Mouse (Mus musculus) heart, embryonic 14.5 days (tissue): Measurements from ENCODE around the gene Kcnj9. TPM values are rescaled to one million over a fixed set of nuclear protein-coding genes. Genes with fewer than 3 reads are reported as not detected.

Experiments
- ATAC-seq: fragments of 200-750 bp; cut with Nextera tagmentation; 2 replicates; pipeline ENCODE4 v1.8.0; 2017; ENCODE audit warnings: low read depth, moderate TSS enrichment; ENCODE audit not compliant: insufficient number of reproducible peaks, insufficient read depth, low FRiP score
- H3K27ac ChIP-seq, 2 experiments: fragments of 200-500 bp in 1 of 2; fragments of 300-500 bp in 1 of 2; sonication (generic) in 1 of 2; replicated peaks in 1 of 2; 2 replicates each; pipeline ENCODE4 v1.5.1; 2012 to 2014; ENCODE audit warnings: low read depth in 2 of 2, low read length in 2 of 2, control low read depth in 1 of 2, mild to moderate bottlenecking in 1 of 2, mixed read lengths in 1 of 2; ENCODE audit not compliant: control insufficient read depth in 1 of 2, insufficient read depth in 1 of 2
- H3K27me3 ChIP-seq: fragments of 300-500 bp; sonication (generic); 2 replicates; pipeline ENCODE4 v1.6.1; 2014; ENCODE audit warnings: mild to moderate bottlenecking, low read length, control low read depth; ENCODE audit not compliant: control insufficient read depth, insufficient read depth
- H3K36me3 ChIP-seq: fragments of 300-500 bp; sonication (generic); 2 replicates; pipeline ENCODE4 v1.6.1; 2014; ENCODE audit warnings: mild to moderate bottlenecking, control low read depth, low read length, mixed read lengths; ENCODE audit not compliant: control insufficient read depth, insufficient read depth
- H3K4me1 ChIP-seq, 2 experiments: fragments of 200-500 bp in 1 of 2; fragments of 300-500 bp in 1 of 2; sonication (generic) in 1 of 2; 2 replicates each; pipeline ENCODE4 v1.6.1; 2012 to 2014; ENCODE audit warnings: low read length in 2 of 2, control low read depth in 1 of 2, mixed read lengths in 1 of 2; ENCODE audit not compliant: control insufficient read depth in 2 of 2, insufficient read depth in 2 of 2
- H3K4me2 ChIP-seq: fragments of 300-500 bp; sonication (generic); 2 replicates; pipeline ENCODE4 v1.6.1; 2014; ENCODE audit warnings: mild to moderate bottlenecking, low read length
- H3K4me3 ChIP-seq, 2 experiments: fragments of 200-500 bp in 1 of 2; fragments of 300-500 bp in 1 of 2; sonication (generic) in 1 of 2; 2 replicates each; pipeline ENCODE4 v1.5.1; 2012 to 2014; ENCODE audit warnings: low read length in 2 of 2, mild to moderate bottlenecking in 2 of 2, control low read depth in 1 of 2, low read depth in 1 of 2, moderate library complexity in 1 of 2; ENCODE audit not compliant: control insufficient read depth in 1 of 2, insufficient read depth in 1 of 2
- H3K9ac ChIP-seq: fragments of 300-500 bp; sonication (generic); 2 replicates; pipeline ENCODE4 v1.6.1; 2014; ENCODE audit warnings: mild to moderate bottlenecking, low read length
- H3K9me3 ChIP-seq: fragments of 300-500 bp; sonication (generic); 2 replicates; pipeline ENCODE4 v1.6.1; 2016; ENCODE audit warnings: low read length, control low read depth; ENCODE audit not compliant: control insufficient read depth
- WGBS: fragments of 180-500 bp; shearing (Covaris S2); extraction: QIAGEN DNeasy Blood & Tissue Kit; methylation state at CpG from one replicate; pipeline ENCODE4 v1.1.7; 2014; 5-methylcytosine and 5-hydroxymethylcytosine counted together
- polyA plus RNA-seq: library from polyadenylated mRNA; unstranded; fragments of >200 nt; fragmentation: Nextera tagmentation; extraction: Ambion mirVana; gene quantifications from 2 replicates; pipeline ENCODE4 v1.2.1, GENCODE M21; 2014

Kcnj9 gene
- polyA plus RNA-seq, 1 experiment from 2014 or later = not detected

- Histone ChIP-seq H3K36me3 (peaks cover 85% of the 10 kb centered on the region), H3K9ac (no peak overlapping the region), H3K27me3 (no peaks in the 10 kb centered on the region), H3K4me1 (no peaks in the 10 kb centered on the region), H3K27ac (no peak overlapping the region), H3K4me2 (no peak overlapping the region), H3K4me3 (no peak overlapping the region), H3K9me3 (no peaks in the 10 kb centered on the region)
- ATAC-seq = no peak
- 90% methylated on average over 5 of the region's 5 CpGs for WGBS
Measured at GRCm38 (mm10) chr1:172286740-172287139, 42.4 kb downstream of the Kcnj9 start.

- WGBS = 76% methylated on average over 14 of the region's 14 CpGs
- no peaks in the 10 kb centered on the region for H3K9me3 ChIP-seq
- no peaks in the 10 kb centered on the region for H3K4me1 ChIP-seq
- no peak overlapping the region for H3K4me3 ChIP-seq
- no peak for ATAC-seq
- no peak overlapping the region for H3K27ac ChIP-seq
- H3K36me3 ChIP-seq = peaks cover 76% of the 10 kb centered on the region
- no peaks in the 10 kb centered on the region for H3K27me3 ChIP-seq
- no peak overlapping the region for H3K4me2 ChIP-seq
- no peak overlapping the region for H3K9ac ChIP-seq
Measured at GRCm38 (mm10) chr1:172284221-172284620, 44.9 kb downstream of the Kcnj9 start.

- no peak overlapping the region for H3K27ac ChIP-seq
- H3K36me3 ChIP-seq = peaks cover 73% of the 10 kb centered on the region
- peaks cover 3 to 4% of the 10 kb centered on the region in 2 experiments; a peak in 1 of 4 replicates for H3K4me1 ChIP-seq
- ATAC-seq = no peak
- no peak overlapping the region for H3K4me3 ChIP-seq
- no peaks in the 10 kb centered on the region for H3K27me3 ChIP-seq
- H3K9me3 ChIP-seq = no peaks in the 10 kb centered on the region
- no peak overlapping the region for H3K9ac ChIP-seq
- H3K4me2 ChIP-seq = no peak overlapping the region
- WGBS = 96% methylated on average over 6 of the region's 6 CpGs
Measured at GRCm38 (mm10) chr1:172283073-172283472, 46.0 kb downstream of the Kcnj9 start.

GRCm38 (mm10) chr1:172281522-172282254 is 47.4 kb downstream of the Kcnj9 start:
- Histone ChIP-seq H3K4me3 (no peak overlapping the region), H3K4me1 (peaks cover 3 to 4% of the 10 kb centered on the region in 2 experiments; a peak in 1 of 4 replicates), H3K9me3 (no peaks in the 10 kb centered on the region), H3K27me3 (no peaks in the 10 kb centered on the region), H3K27ac (no peak overlapping the region), H3K36me3 (peaks cover 70% of the 10 kb centered on the region), H3K4me2 (no peak overlapping the region), H3K9ac (no peak overlapping the region)
- 79% methylated on average over 10 of the region's 10 CpGs for WGBS
- ATAC-seq = no peak

GRCm38 (mm10) chr1:172279768-172280509 is 49.2 kb downstream of the Kcnj9 start:
- H3K27me3 ChIP-seq = no peaks in the 10 kb centered on the region
- WGBS = 82% methylated on average over 16 of the region's 16 CpGs
- no peak overlapping the region for H3K27ac ChIP-seq
- H3K4me3 ChIP-seq = no peak overlapping the region
- H3K9ac ChIP-seq = no peak overlapping the region
- ATAC-seq = no peak
- no peaks in the 10 kb centered on the region for H3K9me3 ChIP-seq
- H3K36me3 ChIP-seq = peaks cover 56% of the 10 kb centered on the region
- no peak overlapping the region for H3K4me2 ChIP-seq
- peaks cover 3 to 4% of the 10 kb centered on the region in 2 experiments; a peak in 1 of 4 replicates for H3K4me1 ChIP-seq

GRCm38 (mm10) chr1:172278328-172278727 is 50.8 kb downstream of the Kcnj9 start:
- Histone ChIP-seq H3K9me3 (no peaks in the 10 kb centered on the region), H3K9ac (no peak overlapping the region), H3K4me1 (peaks cover 3 to 4% of the 10 kb centered on the region in 2 experiments; a peak in 1 of 4 replicates), H3K36me3 (peaks cover 41% of the 10 kb centered on the region), H3K4me3 (no peak overlapping the region), H3K27ac (no peak overlapping the region), H3K4me2 (no peak overlapping the region), H3K27me3 (no peaks in the 10 kb centered on the region)
- no peak for ATAC-seq
- WGBS = 76% methylated on average over 13 of the region's 13 CpGs

- WGBS = 38% methylated on average over 3 of the region's 3 CpGs
Measured at GRCm38 (mm10) chr1:172277172-172277571, 51.9 kb downstream of the Kcnj9 start.

More at GRCm38 (mm10) chr1:172277172-172277571, 51.9 kb downstream of the Kcnj9 start:
- Histone ChIP-seq H3K27me3 (no peaks in the 10 kb centered on the region), H3K9ac (no peak overlapping the region), H3K27ac (no peak overlapping the region), H3K4me3 (no peak overlapping the region), H3K4me2 (no peak overlapping the region), H3K9me3 (no peaks in the 10 kb centered on the region), H3K36me3 (peaks cover 40% of the 10 kb centered on the region), H3K4me1 (peaks cover 3 to 4% of the 10 kb centered on the region in 2 experiments; a peak in 1 of 4 replicates)
- no peak for ATAC-seq
